Mouse (Mus musculus): ENCODE results near the gene Fam111a. TPM values are rescaled to one million over a fixed set of nuclear protein-coding genes. Genes with fewer than 3 reads are reported as not detected.

Fam111a gene
- polyA plus RNA-seq, 1 experiment from 2014 or later = 8.2 TPM

GRCm38 (mm10) chr19:12595135-12595529, 49.6 kb downstream of the Fam111a start:
- DNase-seq (ENCODE audit: low spot score) = no peak
- no peak overlapping the region for H3K9ac ChIP-seq (ENCODE audit: low read length)
- H3K36me3 ChIP-seq (ENCODE audit: control insufficient read depth, insufficient read depth, low read length) = no peaks in the 10 kb centered on the region
- H3K4me2 ChIP-seq (replicated peaks; ENCODE audit: low read depth) = peak overlapping the region; percentile 98
- 0 out of 2 replicates have a peak overlapping the region, but pooled peaks have one; percentile 69 for H3K4me3 ChIP-seq (ENCODE audit: low read depth, low read length)
- WGBS = 48% methylated on average over 2 of the region's 2 CpGs
- ATAC-seq (ENCODE audit: low FRiP score, low TSS enrichment) = no peak; the same call in 1 of the 2 replicates
- H3K27ac ChIP-seq (replicated peaks) = no peak overlapping the region
- no peaks in the 10 kb centered on the region; the same call in 1 of the 2 replicates for H3K4me1 ChIP-seq (replicated peaks; ENCODE audit: control insufficient read depth, insufficient read depth)
- no peaks in the 10 kb centered on the region for H3K9me3 ChIP-seq (ENCODE audit: control insufficient read depth, low read length)
- no peaks in the 10 kb centered on the region for H3K27me3 ChIP-seq (ENCODE audit: control insufficient read depth, insufficient read depth, low read length)
- TF ChIP-seq CTCF (IDR thresholded peaks at IDR 0.05; ENCODE audit: low read depth) (no peak), EP300 (optimal IDR thresholded peaks at IDR 0.05) (no peak)

GRCm38 (mm10) chr19:12595530-12596289, 50.2 kb downstream of the Fam111a start:
- Histone ChIP-seq H3K9ac (ENCODE audit: low read length) (peak overlapping the region; percentile 78), H3K9me3 (ENCODE audit: control insufficient read depth, low read length) (no peaks in the 10 kb centered on the region), H3K36me3 (ENCODE audit: control insufficient read depth, insufficient read depth, low read length) (no peaks in the 10 kb centered on the region), H3K27ac (replicated peaks) (peak overlapping the region; percentile 92), H3K4me1 (replicated peaks; ENCODE audit: control insufficient read depth, insufficient read depth) (no peaks in the 10 kb centered on the region; the same call in 1 of the 2 replicates), H3K27me3 (ENCODE audit: control insufficient read depth, insufficient read depth, low read length) (no peaks in the 10 kb centered on the region), H3K4me3 (ENCODE audit: low read depth, low read length) (peak overlapping the region; percentile 69), H3K4me2 (replicated peaks; ENCODE audit: low read depth) (peak overlapping the region; percentile 98)
- ATAC-seq (ENCODE audit: low FRiP score, low TSS enrichment) (peak; percentile 96), DNase-seq (ENCODE audit: low spot score) (peak; percentile 85)
- TF ChIP-seq CTCF (IDR thresholded peaks at IDR 0.05; ENCODE audit: low read depth) = peak; percentile 81
- TF ChIP-seq EP300 (optimal IDR thresholded peaks at IDR 0.05) = no peak
- under 1% methylated on average over 49 of the region's 49 CpGs for WGBS

GRCm38 (mm10) chr19:12596290-12597072, 50.9 kb downstream of the Fam111a start:
- peak; percentile 48 for DNase-seq (ENCODE audit: low spot score)
- H3K4me3 ChIP-seq (ENCODE audit: low read depth, low read length) = peak overlapping the region; percentile 69
- TF ChIP-seq EP300 (optimal IDR thresholded peaks at IDR 0.05) (no peak), CTCF (IDR thresholded peaks at IDR 0.05; ENCODE audit: low read depth) (no peak)
- H3K27ac ChIP-seq (replicated peaks) = peak overlapping the region; percentile 92
- WGBS = 15% methylated on average over 22 of the region's 23 CpGs
- H3K36me3 ChIP-seq (ENCODE audit: control insufficient read depth, insufficient read depth, low read length) = no peaks in the 10 kb centered on the region
- H3K27me3 ChIP-seq (ENCODE audit: control insufficient read depth, insufficient read depth, low read length) = no peaks in the 10 kb centered on the region
- H3K9ac ChIP-seq (ENCODE audit: low read length) = peak overlapping the region; percentile 78
- H3K4me2 ChIP-seq (replicated peaks; ENCODE audit: low read depth) = peak overlapping the region; percentile 98
- no peaks in the 10 kb centered on the region for H3K9me3 ChIP-seq (ENCODE audit: control insufficient read depth, low read length)
- peak; percentile 56 for ATAC-seq (ENCODE audit: low FRiP score, low TSS enrichment)
- no peaks in the 10 kb centered on the region; the same call in 1 of the 2 replicates for H3K4me1 ChIP-seq (replicated peaks; ENCODE audit: control insufficient read depth, insufficient read depth)

DNA sequence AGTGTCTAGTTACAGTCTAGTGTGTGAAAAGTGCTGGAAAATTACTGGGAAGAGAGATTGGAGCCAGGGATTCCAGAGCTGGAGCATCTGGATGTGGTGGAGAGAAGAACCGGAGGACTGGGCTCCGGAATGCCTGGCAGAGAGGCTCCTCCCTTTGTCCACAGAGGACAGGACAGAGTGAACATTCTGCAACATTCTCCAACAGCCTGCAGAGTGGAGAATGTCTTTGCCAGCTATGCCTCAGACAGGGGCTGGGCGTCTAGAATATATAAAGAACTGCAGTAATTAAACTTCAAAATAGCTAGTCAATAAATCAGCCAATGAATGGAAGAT, 51.5 kb downstream of the Fam111a start:
- H3K36me3 ChIP-seq (ENCODE audit: control insufficient read depth, insufficient read depth, low read length) = no peaks in the 10 kb centered on the region
- H3K27ac ChIP-seq (replicated peaks) = no peak overlapping the region
- ATAC-seq (ENCODE audit: low FRiP score, low TSS enrichment) = no peak
- H3K9ac ChIP-seq (ENCODE audit: low read length) = no peak overlapping the region
- H3K9me3 ChIP-seq (ENCODE audit: control insufficient read depth, low read length) = no peaks in the 10 kb centered on the region
- peak; percentile 20 for DNase-seq (ENCODE audit: low spot score)
- no peaks in the 10 kb centered on the region for H3K27me3 ChIP-seq (ENCODE audit: control insufficient read depth, insufficient read depth, low read length)
- TF ChIP-seq EP300 (optimal IDR thresholded peaks at IDR 0.05) = no peak
- no peak for TF ChIP-seq CTCF (IDR thresholded peaks at IDR 0.05; ENCODE audit: low read depth)
- 30% methylated on average over 3 of the region's 3 CpGs for WGBS
- no peaks in the 10 kb centered on the region; the same call in 1 of the 2 replicates for H3K4me1 ChIP-seq (replicated peaks; ENCODE audit: control insufficient read depth, insufficient read depth)
- peak overlapping the region; percentile 69 for H3K4me3 ChIP-seq (ENCODE audit: low read depth, low read length)
- peak overlapping the region; percentile 98 for H3K4me2 ChIP-seq (replicated peaks; ENCODE audit: low read depth)

DNA sequence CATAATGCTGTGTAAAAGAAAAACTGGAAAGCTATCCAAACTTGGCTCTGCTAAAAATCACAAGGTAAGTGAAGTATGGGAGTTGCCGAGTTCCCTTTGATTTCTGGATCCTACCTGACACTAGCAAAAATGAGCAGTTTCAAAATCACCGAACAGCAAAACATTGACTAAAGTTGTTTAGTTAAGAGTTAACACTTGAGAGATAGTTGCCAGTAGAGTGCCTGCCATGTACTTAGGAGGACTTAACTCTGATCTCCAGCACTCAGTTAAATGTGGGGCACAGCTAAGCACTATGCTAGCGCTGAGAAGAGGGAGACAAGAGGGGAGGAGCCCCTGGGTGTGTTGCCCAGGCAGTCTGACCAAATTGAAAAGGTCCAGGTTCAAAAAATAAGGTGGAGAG, 53.1 kb downstream of the Fam111a start:
- H3K4me1 ChIP-seq (replicated peaks; ENCODE audit: control insufficient read depth, insufficient read depth) = no peaks in the 10 kb centered on the region; the same call in 1 of the 2 replicates
- 51% methylated on average over 3 of the region's 3 CpGs for WGBS
- no peak overlapping the region for H3K27ac ChIP-seq (replicated peaks)

More for the DNA sequence above, 53.1 kb downstream of the Fam111a start:
- no peak for TF ChIP-seq CTCF (IDR thresholded peaks at IDR 0.05; ENCODE audit: low read depth)
- TF ChIP-seq EP300 (optimal IDR thresholded peaks at IDR 0.05) = no peak
- Histone ChIP-seq H3K36me3 (ENCODE audit: control insufficient read depth, insufficient read depth, low read length) (no peaks in the 10 kb centered on the region), H3K4me2 (replicated peaks; ENCODE audit: low read depth) (no peak overlapping the region), H3K4me3 (ENCODE audit: low read depth, low read length) (no peak overlapping the region), H3K9ac (ENCODE audit: low read length) (no peak overlapping the region), H3K27me3 (ENCODE audit: control insufficient read depth, insufficient read depth, low read length) (no peaks in the 10 kb centered on the region), H3K9me3 (ENCODE audit: control insufficient read depth, low read length) (no peaks in the 10 kb centered on the region)
- DNase-seq (ENCODE audit: low spot score) (no peak), ATAC-seq (ENCODE audit: low FRiP score, low TSS enrichment) (no peak)
